Mouse (Mus musculus) c-Kit-positive CD71-positive TER-119-positive erythroid progenitor cells, embryonic 14.5 days (primary cell): Measurements from ENCODE around the gene Ripply3.
"Not testable (repeated sequence)": the region's sequence is repeated elsewhere in the genome, so short reads cannot be mapped to it uniquely, and the experiment has no call there.

ENCODE experiments used
- DNase-seq: peaks from one replicate; pipeline ENCODE4 v3.0.0-alpha.2; 2013; ENCODE audit warnings: low spot score

The Ripply3 gene

DNA sequence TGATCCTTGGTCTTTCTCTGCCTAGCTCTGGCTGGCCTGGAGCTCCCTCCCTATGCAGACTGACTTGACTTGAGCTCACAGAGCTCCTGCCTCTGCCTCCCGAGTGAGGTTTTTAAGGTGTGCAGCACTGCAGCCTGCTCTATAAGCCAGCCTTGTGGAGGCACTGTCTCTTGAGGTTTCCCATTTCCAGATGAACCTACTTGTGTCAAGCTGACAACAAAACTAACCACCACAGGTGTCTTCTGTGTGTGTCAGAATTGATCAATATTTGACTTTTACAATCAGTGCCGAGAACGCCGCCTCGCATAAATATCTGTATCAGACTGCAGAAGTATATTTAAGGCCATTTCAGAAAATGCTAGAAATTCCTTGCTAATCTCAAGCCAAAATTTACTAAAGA lies 13.6 kb upstream of the Ripply3 start:
- no peak for DNase-seq

DNA sequence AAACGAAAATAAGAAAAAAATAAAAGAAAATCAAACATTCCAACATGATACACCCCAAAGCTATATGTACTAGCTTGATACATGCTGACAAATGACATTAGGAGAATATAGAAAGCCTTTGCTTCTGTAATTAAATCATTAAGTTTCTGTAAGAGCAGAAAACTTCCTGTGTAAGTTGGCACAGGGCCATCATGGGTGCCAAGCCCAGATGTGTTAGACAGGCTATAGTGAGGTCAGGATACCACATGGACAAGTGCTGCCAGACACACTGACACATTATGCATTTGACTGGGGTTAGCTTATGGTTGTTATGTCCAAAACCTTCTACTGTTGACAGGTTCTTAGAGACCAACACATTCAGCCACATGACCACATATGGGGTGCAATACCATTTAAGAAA lies 13.0 kb upstream of the Ripply3 start:
- DNase-seq: no peak

DNA sequence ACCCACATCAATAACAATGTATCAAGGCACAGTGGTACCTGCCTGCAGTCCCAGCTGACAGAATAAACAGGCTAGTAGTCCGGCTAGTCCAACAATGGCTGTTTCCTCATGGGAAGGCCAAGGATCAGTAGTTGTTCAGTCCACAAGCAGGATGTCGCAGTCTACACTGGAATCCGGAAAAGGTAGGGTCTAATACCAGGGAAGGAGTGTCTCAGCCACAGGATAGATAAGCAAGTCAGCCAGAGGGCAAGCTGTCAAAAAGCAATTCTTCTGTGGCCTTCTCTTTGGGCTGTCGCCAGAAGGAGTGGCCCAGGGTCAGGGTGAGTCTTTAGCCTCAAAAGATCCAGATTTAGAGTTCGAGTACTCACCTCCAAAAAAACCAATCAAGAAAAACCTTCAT lies 10.5 kb upstream of the Ripply3 start:
- DNase-seq: no peak

DNA sequence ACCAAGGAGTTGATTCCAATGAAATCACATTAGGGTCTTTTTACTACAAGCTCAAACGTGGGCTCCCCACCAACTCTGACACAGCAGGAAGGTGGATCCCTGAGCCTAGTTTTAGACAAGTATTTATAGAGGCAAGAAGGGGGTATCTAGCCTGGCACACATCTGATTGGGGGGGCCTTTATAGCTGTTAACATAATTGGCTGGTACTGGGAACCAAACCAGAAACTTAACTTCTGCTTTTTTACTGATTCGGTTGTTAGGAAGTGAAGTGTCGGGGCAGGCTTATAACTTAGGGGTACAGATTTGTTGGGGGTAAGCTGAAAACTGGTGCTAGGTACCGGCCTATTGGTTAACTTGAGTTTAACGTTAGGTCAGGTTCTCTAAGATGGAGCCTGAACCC lies 8.0 kb upstream of the Ripply3 start:
- no peak for DNase-seq

DNA sequence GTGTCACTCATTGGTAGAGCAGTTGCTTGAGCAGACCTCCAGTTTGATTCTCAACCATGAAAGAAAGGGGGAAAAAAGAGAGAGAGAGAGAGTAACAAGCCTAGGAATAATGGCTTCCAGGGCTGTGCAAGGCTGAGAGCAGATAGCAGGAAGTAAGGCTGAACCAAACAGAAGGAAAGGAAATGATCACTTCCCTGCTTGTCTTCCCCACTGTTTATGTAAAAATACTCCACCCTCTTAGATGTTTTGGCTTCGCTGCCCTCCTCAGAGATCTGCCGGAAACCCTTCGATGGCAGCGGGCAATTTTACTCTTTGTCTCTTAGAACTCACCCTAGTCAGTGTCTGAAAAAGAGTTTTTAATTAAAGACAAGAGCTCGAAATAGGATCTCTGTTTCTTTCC lies 4.5 kb upstream of the Ripply3 start:
- no peak for DNase-seq

DNA sequence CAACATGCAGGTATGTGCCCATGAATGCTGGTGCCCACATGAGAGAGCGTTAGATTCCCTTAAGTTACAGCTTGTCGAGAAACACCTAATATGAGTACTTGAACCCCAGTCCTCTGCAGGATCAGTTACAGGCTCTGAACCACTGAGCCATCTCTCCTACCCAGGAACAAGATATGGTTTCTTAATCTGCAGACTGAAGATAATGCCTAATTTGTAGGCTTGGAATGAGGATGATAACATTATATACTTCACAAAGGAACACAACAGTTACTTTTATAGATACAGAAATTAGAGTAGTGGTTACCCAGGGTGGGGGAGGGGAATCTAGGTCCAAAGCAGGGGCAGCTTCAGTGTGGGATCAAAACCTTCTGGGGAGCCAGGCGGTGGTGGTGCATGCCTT lies 2.2 kb upstream of the Ripply3 start:
- DNase-seq: no peak

DNA sequence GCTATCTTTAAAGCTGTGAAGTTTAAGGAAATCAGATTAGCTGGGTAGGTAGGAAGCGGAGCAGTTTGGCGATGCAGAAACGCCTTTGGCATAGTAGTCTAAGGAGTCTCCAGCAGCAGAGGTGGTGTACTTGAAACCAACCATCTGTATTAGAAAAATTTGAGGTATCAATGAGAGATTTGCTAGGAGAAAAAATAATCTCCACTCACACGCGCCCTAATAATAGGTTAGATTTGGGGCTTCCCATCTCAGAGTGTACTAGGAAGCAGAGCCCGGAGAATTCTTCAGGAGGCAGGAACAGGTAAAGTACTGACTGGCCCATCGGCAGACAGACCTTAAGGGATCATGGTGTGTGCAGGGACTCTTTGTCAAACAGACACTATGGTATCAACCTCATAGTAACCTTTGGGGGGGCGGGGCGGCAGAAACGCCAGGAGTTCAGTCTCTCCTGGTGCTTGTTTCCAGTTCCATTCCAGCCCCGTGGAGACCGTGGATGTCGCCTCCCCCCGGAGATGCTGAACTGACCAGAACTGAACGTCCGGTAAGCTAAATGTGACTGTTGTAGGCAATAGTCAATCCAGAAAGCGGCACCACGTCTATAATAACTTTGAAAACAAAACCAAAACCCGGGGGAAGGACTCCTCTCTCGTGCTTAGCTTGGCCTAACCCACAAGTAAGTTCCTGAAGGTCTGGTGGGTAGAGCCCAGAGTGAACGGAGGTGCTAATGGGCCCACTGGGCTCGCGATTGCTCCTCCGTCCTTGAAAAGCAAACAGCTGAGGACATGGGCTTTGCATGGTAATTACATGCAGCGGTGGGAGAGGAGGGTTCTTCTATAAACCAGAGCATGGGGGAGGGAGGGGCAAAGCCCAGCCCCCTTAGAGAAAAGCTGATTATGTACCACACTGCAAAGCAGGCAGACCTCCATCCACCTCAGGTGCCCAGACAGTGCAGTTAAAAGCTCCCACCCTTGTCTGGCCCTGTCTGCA lies 954 bp downstream of the Ripply3 start:
- DNase-seq: no peak

DNA sequence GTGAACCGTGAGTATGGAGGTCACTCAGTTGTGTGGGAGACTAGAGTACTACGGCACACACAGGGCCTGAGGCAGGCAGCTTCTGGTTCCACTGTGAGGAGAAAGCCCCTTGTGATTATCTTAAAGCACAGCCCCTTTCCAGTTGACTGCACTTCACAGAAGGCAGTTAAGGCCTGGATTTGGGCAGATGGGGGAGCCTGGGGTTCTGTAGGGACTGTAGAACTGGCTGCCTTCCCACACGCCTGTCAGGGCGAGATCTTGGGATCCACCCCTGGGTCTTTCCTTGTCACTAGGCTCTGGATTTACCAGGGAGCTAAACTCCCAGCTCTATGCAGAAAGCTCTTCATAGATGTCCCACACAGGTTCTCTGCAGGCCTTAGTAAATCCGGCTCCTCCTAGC lies 2.2 kb downstream of the Ripply3 start:
- no peak for DNase-seq

DNA sequence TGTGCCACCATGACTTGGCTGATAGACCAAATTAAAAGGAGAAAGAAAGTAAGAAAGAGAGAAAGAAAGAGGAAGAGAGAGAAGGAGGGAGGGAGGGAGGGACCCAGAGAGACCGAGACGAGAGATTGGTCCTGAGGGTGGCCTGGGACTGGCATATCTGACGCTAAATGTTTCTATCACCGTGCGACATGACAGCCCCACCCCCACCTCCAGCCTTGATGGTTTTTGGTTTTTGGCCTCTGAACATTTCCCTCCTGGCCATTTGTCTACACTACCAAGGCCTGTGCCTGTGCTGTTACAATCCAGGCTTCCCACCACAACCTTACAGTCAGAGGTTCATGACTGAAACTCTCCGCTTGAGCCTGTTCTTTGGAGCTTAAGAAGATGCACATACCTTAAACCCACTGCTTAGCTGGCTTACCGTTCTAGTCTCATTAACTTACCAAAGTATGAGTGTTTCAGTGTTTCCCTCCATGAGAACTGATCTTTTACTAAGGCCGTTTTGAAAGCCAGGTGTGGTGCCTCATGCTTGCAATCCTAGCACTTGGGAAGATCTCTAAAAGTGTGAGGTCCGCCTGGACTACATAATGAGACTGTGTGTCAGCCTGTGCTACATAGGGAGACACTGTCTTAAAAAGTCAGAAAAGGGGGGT lies 3.1 kb downstream of the Ripply3 start:
- no peak for DNase-seq

DNA sequence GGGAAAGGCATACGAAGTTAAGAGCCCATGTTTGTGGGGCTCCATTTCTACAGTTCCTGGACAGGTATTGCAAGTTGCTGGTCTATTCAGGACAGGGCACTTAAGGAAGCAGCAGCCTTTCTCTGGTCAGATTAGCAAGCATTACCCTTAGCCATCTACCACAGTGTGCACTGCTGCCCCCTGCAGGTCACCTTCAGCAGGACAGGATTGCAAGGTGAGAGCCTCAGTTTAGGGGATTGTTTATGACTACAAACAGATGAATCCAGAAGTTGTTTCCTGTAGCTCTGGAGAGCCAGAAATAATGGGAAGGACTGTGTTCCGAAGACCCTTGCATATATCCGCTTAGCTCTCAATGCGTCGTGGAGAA lies 3.6 kb downstream of the Ripply3 start:
- peak; percentile 71 for DNase-seq

DNA sequence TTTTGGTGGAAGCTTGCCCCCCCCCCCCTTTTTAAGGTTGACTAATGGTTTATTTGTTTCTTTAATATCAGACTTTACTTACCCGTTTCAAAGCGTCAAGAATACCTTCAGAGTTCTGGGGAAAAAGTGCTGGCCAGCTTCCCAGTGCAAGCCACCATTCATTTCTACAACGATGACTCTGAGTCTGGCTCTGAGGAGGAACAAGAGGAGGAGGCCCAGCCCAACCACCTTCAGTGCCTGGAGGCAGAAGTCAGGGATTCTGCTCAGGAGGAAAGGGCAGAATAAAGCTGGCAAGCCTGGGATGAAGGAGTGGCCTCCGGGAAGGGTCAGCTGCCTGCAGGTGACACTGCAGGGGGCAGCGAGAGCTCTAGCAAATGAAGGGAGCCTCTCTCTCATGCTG lies 7.4 kb downstream of the Ripply3 start:
- no peak for DNase-seq

DNA sequence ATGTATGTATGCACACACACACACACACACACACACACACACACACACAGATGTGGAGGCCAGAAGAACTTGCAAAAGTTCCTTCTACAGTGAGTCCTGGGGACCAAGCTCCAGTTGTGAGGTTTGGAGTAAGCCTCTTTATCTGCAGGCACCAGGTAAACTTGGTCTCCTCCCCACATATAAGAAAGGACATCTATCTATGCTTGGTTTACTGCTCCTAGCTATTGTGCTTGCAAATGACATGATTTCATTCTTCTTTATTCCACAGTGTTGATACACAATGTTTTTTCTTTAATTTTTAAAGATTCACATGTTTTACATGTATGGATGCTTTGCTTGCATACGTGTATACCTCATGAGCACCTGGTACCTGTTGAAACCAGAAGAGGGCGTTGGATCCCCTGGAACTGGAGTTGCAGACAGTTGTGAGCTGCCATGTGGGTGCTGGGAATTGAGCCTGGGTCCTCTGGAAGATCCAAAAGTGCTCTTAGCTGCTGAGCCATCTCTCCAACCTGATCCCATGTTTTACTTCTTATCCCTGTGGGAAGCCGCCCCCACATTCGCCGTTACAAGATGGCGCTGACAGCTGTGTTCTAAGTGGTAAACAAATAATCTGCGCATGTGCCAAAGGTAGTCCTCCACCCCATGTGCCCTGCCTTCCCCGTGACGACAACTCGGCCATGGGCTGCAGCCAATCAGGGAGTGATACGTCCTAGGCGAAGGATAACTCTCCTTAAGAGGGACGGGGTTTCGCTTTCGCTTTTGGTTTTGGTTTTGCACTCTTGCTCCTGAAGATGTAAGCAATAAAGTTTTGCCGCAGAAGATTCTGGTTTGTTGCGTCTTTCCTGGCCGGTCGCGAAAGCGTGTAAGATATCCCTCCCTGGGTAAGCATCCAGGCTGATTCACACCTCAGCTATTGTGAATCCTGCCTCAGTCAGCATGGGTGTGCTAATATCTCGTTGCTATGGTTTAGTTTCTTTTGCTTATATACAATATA lies 11.2 kb downstream of the Ripply3 start:
- DNase-seq: not testable (repeated sequence)

DNA sequence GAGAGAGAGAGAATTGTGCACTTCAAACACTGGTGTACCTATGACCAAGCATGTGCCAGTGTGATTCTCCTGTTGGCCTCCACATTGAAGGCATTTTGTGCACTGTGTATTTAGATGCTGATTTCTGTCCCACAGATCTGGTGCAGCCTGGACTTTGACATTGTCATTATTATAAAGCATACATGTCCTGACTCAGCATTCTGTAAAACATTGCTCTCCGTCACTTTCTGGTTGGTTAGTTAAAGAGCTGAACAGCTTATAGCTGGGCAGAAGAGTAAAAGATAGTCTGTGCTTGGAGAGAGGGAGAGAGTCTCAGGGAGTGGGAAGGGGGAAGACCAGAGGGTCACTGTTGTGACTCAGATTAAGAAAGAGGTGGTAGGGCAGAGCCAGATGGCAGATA lies 17.5 kb downstream of the Ripply3 start:
- DNase-seq: no peak

DNA sequence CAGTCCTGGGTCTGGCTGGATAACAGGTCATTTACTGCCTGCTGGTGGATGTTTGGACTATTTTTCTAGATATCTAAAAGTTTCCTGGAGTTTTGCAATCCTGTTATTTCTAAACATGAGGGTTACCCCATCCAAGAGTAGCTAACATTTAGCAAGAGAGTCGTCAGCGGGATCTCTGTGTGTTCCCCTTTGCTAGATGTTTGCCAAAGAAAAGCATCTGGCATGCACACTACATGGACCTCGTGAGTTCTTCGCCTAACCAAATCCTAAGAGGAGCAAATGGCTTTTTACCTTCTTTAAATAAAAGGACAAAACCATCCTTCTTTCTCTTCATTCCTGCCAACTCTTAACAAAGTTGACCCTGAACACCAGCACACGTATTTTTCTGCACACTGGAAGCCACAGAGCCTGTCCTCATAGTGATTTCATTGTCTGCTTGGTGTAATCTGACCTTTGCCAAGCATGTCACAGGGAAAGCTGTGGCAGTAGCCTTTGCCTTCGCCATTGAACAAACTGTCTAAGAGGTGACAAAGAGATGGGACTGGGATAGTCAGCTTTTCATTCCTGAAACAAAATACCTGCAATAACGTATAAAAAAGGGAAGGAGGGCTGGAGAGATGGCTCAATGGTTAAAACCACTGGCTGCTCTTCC lies 19.0 kb downstream of the Ripply3 start:
- no peak for DNase-seq

DNA sequence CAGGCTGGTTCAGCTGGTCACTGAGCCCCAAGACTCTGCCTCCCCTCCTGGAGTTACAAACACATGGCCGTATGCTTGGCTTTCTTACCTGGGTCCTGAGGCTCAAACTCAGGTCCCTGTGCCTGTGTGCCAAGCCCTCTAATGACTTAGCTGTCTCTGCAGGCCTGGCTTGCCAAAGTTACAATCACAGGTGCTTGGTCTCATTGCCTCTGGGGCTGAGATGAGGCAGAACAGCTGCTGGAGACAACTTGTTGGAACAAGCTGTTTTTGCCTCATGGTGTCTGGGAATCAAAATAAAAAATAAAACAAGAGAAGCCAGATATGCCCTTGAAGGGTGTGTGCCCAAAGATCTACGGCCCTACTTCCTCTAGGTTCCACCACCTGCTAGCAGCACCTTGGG lies 20.6 kb downstream of the Ripply3 start:
- no peak for DNase-seq

DNA sequence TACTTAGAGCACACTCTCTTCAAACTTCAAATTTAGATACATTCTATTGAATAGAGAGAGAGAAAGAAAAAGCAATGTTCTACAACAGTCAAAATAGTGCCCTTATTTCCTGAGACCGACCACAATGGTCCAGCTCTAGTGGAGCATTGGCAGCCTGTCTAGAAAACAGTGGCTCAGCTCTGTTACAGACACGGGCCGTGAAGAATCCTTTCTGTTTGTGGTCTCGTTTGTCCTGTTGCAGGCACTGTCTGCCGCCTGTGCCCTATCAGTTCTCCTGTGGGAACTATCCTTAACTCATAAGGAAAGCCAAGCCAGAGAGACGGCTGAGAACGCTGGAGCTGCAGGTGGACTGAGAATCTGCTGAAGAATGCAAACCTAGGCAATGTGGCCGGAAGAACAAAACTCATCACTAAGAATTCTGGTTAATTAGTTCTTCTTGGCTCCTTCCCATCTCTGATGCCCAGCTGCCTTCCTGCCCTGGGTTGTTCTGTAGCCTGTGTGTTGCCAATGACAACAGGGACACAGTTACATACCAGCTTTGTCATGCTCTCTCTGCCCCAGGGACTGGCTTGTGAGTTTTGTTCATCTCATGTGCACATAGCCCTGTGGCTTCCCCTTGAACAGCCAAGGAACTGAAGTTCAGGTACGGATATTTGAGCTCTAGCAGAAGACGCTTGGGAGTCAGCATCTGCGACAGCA lies 21.5 kb downstream of the Ripply3 start:
- no peak for DNase-seq

DNA sequence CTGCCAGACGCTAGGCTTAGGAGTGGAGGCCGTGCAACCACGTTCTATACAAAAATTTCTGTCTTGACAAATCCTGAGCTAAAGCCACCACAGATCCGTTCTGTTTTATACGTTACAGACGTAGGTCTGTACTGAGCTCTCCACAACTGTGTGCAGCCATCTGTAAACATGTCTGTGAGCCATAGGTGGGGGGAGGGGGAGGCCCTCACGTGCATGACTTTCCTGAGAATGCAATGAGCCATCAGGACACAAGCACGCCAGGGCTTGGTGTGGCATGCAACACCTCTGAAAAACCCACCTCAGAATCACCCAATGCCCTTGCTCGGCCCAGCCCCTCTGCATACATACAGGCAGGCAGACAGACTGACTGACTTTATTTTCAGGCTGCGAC lies 22.1 kb downstream of the Ripply3 start:
- DNase-seq: no peak

DNA sequence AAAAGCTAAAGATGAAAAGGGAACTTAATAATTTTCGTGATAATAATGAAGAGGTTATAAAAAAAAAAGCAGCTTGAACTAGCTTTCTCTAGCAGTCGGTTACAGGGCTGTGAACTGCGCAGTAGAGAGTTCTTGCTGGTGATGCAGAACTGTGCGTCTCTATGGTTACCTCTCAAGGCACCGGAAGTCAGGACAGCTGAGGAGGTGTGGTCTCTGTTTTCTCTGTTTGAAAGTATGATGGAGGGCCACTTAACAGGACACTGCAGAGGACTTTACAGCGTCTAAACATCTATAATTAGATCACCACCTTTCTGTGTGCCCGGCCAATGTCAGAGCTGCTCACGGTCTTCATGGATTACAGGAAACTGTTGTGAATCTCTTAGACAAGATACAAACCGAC lies 26.2 kb downstream of the Ripply3 start:
- DNase-seq: no peak

DNA sequence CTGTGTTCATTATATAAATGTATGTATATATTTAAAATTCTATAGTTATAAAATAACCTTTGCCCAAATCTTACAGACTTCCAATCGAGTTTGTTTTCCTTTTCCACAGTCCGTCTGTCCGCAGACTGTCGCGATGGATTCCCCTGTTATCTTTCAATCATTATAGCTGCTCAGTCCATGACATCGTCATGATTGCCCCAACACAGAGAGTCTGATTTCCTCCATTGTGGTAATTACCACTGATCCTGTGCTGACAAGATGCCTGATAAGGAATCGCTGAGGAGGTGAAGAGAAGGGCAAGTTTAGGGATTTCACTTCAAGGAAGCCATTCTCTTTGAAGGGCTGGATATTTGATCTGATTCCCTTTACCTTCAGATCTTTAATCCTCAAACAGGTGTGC lies 27.8 kb downstream of the Ripply3 start:
- no peak for DNase-seq

DNA sequence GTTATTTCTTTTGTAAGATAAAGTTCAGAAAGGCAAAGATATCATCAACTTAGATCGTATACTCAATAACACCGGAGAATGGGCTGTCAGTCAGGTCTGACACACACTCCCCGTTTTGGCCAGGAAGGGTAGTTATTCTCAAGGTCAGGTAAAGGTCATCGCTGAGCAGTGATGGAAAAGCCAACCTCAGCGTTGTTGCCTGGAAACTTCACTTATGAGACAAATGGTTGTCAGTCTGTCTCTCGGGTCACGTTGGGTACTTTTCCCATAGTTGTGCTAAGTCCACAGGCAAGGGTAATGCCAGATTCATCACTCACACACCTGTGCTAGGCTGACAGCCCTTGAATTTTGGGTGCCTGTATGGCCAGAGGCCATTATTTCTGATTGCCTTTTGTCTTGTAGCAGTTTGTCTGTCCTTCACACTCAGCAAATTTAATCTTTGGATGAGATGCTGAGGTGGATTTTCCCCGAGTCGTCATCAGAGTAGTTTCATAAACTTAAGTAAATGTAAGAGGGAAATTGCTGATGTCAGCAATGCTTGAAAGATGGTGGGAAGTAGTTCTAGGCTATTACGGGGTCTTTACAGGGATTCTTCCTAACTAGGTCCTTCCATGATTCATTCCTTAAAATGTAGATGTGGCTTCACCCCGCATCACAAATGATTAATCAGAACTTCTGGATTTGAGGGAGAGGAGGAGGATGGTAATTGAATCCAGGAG lies 28.7 kb downstream of the Ripply3 start:
- no peak for DNase-seq

DNA sequence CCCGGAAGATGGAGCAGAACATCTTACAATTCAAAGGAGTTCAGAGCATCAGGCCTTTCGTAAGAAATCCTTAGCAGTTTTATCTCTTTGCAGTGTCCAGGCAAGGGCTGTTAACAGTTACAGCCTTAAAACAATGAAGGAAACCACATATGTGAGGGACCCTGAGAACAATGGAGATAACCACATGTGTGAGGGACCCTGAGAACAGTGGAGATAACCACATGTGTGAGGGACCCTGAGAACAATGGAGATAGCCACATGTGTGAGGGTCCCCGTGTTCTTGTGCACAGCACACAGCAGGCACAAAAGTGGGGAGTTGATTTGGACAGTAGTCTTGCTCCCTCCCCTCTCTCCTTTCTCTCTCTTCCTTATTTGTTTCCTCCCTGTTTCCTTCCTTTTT lies 29.9 kb downstream of the Ripply3 start:
- no peak for DNase-seq
